Mouse (Mus musculus) left cerebral cortex, postnatal 36 days (tissue): ENCODE measurements around the gene Sertad1. TPM values are rescaled to one million over a fixed set of nuclear protein-coding genes. Genes with fewer than 3 reads are reported as not detected.
"Not testable (repeated sequence)": the region's sequence is repeated elsewhere in the genome, so short reads cannot be mapped to it uniquely, and the experiment has no call there.

ENCODE experiments used
- DNase-seq, 2 experiments: peaks; one replicate each; pipeline ENCODE4 v3.0.0; 2021 to 2022; ENCODE audit warnings: low spot score in 2 of 2, mixed read lengths in 1 of 2
- intact Hi-C: fragments of 180-260 bp; cut with DNase I; formaldehyde crosslinking; loops from one replicate; pipeline ENCODE4 v1.15.1; 2025
- total RNA-seq, 2 experiments: library from RNA; stranded (reverse); gene quantifications; 2 replicates each; pipeline ENCODE4 v1.2.3; 2021

The Sertad1 gene
- total RNA-seq, 2 experiments from 2014 or later = 17.2 to 20.0 TPM

- intact Hi-C loops = no loop called here
- peak; percentile 83 to 86 for DNase-seq
Observed at GRCm38 (mm10) chr7:27490543-27491329, 4.0 kb downstream of the Sertad1 start.

- intact Hi-C loops = no loop called here
- DNase-seq = no peak
Observed at GRCm38 (mm10) chr7:27491856-27492255, 5.1 kb downstream of the Sertad1 start.

- intact Hi-C loops = no loop called here
- no peak for DNase-seq
Observed at GRCm38 (mm10) chr7:27493022-27493421, 6.3 kb downstream of the Sertad1 start.

GRCm38 (mm10) chr7:27493450-27493849 lies 6.7 kb downstream of the Sertad1 start:
- intact Hi-C loops = no loop called here
- no peak for DNase-seq

DNA sequence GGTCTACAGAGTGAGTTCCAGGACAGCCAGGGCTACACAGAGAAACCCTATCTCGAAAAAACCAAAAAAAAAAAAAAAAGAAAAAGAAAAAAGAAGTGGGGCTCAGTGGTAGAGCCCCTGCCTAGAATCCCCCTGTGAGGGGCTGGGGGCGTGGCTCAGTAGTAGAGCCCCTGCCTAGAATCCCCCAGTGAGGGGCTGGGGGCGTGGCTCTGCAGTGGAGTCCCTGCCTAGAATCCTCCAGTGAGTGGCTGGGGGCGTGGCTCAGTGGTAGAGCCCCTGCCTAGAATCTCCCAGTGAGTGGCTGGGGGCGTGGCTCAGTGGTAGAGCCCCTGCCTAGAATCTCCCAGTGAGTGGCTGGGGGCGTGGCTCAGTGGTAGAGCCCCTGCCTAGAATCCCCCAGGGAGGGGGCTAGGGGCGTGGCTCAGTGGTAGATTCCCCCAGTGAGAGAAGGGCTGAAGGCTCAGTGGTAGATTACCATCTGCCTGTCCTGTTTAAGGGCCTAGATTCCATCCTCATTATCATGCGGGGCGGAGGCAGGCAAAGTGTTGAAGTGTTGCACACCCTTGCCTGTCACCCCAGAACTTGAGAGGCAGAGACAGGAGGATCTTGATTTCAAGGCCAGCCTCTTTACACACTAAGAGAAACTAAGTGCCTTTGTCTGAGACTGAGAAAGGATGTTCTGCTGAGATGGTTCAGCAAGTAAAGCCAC lies 8.1 kb downstream of the Sertad1 start:
- intact Hi-C loops, DNase-seq: not testable (repeated sequence)

DNA sequence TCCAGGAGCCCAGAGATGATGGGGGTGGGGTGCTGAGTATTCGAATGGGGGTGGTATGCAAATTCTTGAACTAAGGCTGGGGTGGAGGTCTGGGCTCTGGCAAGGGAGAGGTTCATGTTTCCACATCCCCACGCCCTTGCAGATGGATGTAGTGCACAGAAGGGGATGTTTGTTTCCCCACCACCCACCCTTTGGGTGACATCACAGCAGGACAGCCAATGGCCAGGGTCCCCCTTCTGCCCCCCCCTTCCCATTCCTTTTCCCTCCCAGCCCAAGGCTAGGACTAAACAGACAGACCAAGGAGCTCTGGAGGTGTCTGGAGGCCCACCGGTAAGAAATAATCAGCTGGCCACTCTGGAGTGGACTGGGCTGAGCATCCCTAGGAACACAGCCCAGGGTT lies 12.3 kb downstream of the Sertad1 start, which contains the start of gene Prx:
Gene Prx (plus strand): TSS at position 289 of the 400 bp plus-strand sequence.
- intact Hi-C loops = no loop called here
- no peak for DNase-seq

- intact Hi-C loops = no loop called here
- no peak for DNase-seq
Observed at GRCm38 (mm10) chr7:27501620-27502019, 14.9 kb downstream of the Sertad1 start.

- intact Hi-C loops = no loop called here
- no peak for DNase-seq
Observed at GRCm38 (mm10) chr7:27506765-27507370, 20.2 kb downstream of the Sertad1 start.

DNA sequence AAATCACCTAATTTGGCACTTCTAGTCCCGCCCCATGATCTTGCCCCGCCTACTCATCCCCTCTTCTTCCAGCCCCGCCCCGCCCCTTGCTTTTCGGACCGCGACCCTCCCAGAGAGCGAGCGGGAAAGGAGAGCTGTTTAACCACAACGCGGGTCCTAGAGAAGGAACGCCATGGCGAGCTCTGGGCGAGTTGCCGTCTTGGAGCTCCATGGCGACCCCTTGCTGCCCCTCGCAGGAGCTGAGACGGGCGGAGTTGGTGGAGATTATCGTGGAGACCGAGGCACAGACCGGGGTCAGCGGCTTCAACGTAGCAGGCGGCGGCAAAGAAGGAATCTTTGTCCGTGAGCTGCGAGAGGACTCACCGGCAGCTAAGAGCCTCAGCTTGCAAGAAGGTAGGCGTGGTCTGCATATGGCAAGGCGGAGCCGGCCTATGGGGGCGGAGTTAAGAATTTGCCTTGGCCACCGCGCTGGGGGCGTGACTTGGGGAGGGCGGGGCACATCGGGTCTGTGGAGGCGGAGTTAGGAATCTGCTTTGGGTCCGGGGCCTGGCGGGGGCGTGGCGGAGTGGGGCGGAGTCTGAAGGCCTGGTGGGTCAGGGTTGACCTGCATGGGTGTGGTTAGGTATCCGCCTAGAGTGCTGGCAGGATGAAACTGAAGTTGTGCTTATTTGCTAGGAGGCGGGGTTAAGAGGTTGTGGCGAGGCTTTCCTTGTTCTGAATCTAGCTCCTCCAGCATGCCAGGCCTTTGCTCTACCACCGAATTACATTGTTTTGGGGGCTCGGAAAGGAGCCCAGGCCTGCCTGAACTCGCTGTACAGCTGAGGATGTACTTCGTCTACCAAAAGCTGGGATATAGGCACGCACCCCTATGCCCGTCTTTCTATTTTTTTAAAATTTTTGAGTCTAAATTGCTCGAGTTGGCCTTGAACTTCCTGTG lies 21.3 kb downstream of the Sertad1 start:
- intact Hi-C loops = loop anchor here (1.0 kb wide), 1 partner anchor 35 kb away; the partner anchor contains the start of gene Sertad3
- DNase-seq = peak; percentile 86 to 88

- intact Hi-C loops = loop anchor here (1.0 kb wide), 1 partner anchor 35 kb away; the partner anchor contains the start of gene Sertad3
- no peak for DNase-seq
Observed at GRCm38 (mm10) chr7:27508648-27509005, 21.9 kb downstream of the Sertad1 start.

DNA sequence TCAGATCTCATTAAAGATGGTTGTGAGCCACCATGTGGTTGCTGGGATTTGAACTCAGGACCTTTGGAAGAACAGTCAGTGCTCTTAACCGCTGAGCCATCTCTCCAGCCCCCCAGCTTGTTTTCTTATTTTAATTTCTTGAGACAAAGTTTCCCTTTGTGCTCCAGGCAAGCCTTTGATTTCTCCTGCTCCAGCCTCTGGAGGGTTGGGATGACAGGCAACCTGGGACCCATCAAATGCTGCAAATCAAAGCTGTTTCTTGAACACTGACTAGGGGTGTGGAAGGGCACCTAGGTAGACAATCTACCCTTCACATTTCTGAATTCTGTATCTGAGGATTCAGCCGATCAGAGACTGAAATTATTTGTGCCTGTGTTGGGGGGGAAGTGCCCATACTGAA lies 24.1 kb downstream of the Sertad1 start:
- DNase-seq = no peak
- intact Hi-C loops = no loop called here

GRCm38 (mm10) chr7:27514961-27515360 lies 28.3 kb downstream of the Sertad1 start:
- intact Hi-C loops = no loop called here
- no peak for DNase-seq

DNA sequence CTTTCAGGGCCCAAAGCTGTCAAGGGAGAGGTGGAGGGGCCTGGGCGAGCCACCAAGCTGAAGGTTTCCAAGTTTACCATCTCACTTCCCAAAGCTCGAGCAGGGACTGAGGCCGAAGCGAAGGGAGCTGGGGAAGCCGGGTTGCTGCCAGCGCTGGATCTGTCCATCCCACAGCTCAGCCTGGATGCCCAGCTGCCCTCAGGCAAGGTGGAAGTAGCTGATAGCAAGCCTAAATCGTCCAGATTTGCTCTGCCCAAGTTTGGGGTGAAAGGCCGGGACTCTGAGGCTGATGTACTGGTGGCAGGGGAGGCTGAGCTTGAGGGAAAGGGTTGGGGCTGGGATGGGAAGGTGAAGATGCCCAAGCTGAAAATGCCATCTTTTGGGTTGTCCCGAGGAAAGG lies 31.6 kb downstream of the Sertad1 start:
- DNase-seq = no peak
- intact Hi-C loops = no loop called here

GRCm38 (mm10) chr7:27520104-27520503 lies 33.4 kb downstream of the Sertad1 start:
- intact Hi-C loops = no loop called here
- DNase-seq = no peak

DNA sequence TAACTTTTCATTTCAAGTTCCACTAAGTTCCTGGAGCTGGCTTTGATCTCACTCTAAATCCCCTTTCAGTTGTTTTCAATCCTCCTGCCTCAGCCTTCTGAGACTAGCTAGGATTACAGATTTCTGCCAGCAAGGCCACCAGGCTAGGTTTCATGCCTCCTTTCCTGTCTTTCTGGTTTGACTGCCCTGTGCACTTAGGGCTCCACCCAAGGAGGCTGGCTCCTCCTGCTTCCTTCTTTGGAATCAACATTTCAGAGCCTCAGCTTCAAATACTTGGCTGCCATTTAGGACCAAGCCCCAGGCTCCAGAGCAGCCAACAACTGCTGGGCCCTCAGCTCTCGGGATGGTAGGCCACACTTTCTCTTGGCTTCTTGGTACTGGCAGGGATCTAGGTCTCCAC lies 33.9 kb downstream of the Sertad1 start:
- DNase-seq = no peak
- intact Hi-C loops = no loop called here

GRCm38 (mm10) chr7:27522967-27523366 lies 36.3 kb downstream of the Sertad1 start, which contains the start of gene Hipk4:
Gene Hipk4, plus strand, starts transcription at chr7:27523267.
- intact Hi-C loops = no loop called here
- no peak for DNase-seq

DNA sequence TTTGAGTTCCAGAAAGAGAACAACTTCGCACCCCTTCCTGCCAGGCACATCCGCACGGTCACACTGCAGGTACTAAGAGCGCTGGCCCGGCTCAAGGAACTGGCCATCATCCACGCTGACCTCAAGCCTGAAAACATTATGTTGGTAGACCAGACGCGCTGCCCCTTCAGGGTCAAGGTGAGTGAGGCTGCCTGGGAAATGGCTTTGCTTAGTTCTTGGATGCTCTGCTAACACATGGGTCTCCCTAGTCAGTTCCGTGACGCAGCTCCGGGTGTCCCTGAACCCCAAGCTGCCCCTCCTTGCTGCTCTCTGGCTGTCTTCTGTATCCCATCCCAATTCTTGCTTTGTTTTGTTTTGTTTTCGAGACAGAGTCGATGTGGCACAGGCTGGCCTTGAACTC lies 37.1 kb downstream of the Sertad1 start:
- DNase-seq = no peak
- intact Hi-C loops = no loop called here

GRCm38 (mm10) chr7:27526039-27526827 lies 39.5 kb downstream of the Sertad1 start:
- intact Hi-C loops = loop anchor here (5.0 kb wide), 1 partner anchor 189 kb away; the partner anchor contains the start of gene Ltbp4
- DNase-seq = peak; percentile 76 to 77
